Mouse (Mus musculus) urinary bladder, postnatal 36 days (tissue): ENCODE measurements at regions not wholly inside any gene's neighbourhood (a gene's known extent, or its start where the extent isn't known, plus 50 kb on each side); places are given as distances from the start of the nearest gene placed in this dataset.

Source experiments
- DNase-seq, 2 experiments: peaks; one replicate each; pipeline ENCODE4 v3.0.0; 2022; ENCODE audit warnings: low spot score in 2 of 2, mixed read lengths in 1 of 2

DNA sequence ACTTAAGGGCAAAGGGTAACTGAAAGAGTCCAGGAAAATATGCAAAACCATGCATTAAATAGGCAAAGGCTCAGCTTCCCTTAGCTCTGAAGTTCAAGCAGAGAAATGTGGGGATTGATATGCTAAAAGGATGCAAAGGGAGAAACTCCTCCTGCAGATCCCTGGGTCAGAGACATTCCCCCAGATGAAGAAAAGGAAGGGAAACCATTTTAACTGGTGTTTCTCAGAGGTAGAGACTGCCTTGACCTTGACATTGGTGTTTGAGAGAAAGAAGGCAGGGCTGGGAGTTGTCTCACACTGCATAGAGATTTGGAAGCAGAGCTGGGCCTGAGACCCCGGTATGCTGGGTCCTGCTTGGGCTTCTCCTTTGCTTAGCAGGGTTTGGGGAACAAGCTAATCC, 155.8 kb upstream of the 4930535I16Rik start:
- no peak for DNase-seq

DNA sequence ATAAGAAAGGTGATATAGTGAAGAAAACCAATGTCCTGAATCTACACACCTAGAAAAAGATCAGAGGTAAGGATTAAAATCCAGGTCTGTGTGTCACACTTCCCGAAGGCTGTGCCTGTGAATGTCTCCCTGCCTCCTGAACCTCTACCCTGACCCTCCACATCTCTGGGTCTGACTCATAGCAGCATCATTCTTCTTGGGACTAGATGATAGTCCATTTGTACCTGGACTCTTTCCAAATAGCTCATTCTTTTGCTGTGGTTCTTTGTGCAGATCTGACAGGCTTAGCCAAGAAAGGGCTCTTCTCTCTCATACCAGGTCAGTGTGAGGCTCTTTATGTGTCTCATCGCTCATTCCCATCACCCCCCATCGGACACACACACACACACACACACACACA, 146.8 kb upstream of the 4930535I16Rik start:
- no peak for DNase-seq

DNA sequence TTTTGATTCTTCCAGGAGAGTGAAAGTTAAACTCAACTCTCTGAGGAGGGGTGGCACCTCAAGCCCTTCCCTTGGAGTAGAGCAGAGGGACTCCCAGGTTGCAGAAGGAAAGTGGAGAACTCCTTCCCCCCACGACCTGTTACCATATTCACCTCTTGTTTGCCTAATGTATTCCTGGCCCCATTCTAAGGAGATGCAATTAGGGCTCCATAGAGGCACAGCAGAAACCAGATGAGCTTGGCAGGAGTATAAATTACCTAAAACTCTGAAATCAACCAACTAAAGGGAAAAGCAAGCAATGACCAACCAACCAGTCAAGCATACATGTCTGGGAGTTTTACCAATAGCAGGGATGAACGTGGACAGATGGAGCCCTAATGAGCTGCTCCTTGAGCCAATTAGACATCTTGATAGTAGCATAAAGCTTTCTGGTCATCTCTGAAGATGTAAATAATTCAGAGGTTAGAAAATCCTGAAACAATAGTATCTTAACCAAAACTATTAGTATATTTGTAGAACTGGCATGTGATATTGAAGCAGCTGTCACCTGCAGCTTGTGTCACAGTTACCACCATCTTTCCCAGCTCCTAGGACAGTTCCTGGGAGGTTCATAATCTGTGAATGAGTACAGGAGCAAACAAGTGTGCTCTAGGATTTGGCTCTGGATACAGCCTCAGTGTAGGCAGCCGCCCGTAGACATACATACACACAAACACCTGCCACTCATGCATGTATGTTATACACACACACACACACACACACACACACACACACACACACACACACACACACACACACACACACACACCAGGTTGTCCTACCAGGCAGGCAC, 145.7 kb upstream of the 4930535I16Rik start:
- DNase-seq: no peak

DNA sequence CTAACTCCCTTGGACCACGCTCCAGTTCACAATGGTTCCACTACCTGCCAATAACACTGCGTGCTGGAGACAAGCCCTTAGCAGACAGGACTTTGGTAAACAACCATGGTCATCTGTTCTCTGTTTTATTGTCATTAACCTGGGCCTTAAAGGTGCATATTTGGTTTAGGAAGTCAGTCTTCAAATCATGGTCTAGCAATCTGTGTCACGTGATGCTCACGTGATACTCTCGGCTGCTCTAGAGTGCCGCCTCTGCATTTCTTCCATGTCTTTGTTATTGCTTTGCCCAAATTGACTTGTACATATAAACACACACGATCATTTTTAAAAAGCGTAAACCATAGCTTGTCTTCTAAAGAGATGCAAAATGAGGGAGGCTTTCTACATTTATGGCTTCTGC, 139.8 kb upstream of the 4930535I16Rik start:
- no peak for DNase-seq

DNA sequence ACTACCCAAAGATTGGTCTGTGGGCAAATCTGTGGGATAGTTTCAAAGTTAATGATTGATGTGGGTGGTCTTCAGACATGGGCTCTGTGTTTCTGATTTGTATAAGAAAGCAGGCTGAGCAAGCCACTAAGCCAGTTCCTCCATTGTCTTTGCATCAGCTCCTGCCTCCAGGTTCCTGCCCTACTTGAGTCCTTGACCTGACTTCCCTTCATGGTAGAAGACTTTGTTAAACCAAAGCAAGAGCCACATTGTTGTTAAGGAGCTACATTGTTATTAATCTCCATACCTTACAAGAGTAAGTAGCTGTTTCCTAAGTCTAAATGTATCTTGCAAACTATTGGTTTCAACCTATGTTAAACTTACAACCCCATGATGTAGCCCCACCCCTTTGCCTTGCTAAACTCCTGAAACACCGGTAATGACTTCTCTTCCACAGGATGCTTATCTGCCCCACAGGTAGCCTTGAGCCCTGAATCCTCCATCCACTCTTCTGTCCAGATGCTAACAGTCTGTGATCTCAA, 136.5 kb upstream of the 4930535I16Rik start:
- DNase-seq: no peak

DNA sequence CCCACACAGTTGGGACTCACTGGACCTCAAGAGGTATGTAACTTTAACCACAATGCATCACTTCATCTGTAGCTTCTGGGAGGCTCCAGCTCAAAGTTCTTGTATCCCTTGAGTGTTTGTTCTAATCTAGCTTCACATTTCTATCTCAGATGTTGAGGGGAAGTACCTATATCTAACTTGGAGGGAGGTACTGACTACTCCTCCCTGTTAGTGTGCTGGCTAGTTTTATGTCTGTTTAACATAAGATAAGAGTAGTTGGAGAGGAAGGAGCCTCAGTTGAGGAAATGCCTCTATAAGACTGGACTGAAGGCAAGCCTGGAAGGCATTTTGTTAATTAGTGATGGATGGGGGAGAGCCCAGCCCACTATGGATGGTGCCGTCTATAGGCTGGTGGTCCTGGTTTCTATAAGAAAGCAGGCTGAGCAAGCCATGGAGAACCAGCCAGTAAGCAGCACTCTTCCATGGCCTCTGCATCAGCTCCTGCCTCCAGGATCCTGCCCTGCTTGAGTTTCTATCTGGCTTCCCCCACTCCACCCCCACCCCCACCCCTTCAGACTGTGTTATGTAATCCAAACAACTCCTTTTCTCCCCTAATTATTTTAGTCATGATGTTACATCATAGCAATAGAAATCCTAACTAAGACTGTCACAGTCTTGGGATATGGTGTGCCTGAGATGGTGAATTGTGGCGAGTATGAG, 135.7 kb upstream of the 4930535I16Rik start:
- DNase-seq: no peak

DNA sequence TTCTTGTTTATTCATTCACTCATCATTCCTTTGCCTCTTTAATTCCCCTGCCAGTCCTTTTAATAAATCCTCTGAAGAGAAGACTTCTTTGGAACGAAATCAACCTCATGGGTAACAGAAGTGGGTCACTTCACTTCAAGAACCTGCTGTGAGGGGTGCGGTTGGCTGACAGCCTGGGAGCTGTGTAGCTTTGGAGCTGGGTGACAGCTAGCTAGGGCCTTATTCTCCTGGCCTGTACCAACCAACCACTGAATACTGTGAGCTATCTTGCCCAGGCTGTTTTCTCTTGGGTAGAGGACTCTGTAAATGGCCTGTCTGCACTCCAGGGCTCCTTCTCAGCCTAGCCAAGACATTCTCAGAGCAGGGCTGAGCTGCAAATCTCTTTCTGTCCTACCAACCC, 134.6 kb upstream of the 4930535I16Rik start:
- no peak for DNase-seq

DNA sequence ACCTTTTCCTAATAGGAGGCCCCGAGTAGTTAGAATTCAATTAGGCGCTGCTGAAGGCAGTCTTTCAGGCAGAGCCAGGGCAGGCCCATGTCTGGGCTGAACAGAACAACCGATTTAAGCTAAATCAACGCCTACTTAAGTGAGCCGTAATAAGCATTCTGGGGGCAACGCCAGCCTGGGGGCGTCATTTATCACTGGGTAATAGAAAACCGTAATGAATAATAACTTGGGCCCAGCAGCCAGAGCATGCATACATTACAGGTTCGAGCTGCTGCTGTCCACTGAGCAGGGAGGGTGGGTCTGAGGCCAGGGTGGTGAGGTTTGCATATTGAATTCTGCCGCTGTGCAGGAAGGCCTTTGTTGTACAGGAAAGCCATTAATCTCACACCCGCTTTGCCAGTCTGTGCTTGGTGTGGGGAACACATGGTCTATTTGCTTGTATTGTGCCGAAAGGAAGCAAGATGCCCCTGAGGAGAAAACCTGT, 130.6 kb upstream of the 4930535I16Rik start:
- no peak for DNase-seq

DNA sequence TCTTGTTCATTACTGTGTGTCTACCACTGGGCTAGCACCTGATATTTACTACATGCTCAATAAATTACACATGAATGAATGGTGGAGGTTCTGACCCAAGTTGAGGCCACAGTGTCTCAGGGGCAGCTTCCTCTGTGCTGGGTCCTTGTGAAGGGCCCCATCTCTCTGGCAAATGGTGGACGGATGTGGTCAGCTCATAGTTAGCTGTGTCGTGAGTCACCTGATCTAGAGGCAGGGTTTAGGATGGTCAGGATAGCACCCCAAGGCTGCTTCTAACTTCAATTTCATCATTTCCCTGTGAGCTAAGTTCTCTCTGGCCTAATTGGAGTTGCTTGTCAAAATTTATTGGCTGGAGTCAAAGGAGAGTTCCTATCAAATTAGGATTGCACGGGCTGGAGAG, 130.1 kb upstream of the 4930535I16Rik start:
- no peak for DNase-seq

DNA sequence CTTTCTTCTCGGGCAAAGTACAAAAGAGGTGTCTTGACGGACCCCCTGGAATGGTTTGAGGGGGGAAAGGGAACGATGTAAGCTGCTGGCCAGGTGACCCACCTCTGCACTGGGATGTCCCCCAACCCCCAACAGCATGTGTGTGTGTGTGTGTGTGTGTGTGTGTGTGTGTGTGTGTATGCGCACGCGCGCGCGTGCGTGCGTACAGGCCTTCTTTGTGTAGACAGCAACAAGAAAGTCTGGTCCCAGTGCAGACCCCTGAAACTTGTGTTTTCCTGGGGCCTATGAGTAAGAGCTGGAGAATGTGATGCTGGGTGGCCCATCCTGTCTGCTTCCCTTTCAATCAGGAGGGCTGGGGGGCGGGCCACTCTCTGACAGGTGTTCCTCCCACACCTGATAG, 118.7 kb upstream of the 4930535I16Rik start:
- no peak for DNase-seq

DNA sequence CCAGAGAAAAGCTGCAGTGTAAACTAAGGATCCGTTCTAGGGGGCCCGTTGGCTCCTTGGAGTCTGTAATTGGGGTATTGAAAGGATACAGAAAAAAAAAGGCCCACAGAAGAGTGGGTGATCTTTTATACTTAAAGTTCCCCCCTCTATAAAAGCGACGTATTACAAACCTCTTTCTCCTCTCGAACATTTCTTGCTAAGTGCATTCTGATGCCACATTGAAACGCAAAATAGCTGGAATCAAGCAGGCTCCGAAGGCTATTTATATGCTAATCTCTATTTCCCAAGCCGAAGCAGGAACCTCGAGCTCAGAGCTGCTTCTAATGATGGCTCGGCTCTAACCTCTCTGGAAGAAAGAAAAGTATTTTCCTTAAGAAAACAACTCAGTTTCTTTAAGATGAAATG, 117.8 kb upstream of the 4930535I16Rik start:
- no peak for DNase-seq

DNA sequence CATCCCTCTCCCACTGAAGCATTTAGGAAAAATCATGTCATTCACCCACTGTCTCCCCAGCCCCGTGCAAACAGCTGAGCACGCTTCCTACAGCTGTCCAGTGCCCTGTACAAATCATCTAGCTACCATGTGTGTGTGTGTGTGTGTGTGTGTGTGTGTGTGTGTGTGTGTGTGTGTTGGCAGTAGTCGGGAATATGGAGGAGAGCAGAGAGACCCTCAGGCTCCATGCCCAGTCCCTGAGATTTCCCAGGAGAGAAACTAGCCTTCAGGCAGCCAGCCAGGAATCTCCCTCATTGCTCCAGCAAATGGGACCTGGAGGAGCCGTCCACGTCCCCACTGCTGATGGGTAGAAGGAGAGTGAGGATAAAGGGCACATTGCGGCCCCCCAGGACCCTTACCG, 117.4 kb upstream of the 4930535I16Rik start:
- DNase-seq: no peak

DNA sequence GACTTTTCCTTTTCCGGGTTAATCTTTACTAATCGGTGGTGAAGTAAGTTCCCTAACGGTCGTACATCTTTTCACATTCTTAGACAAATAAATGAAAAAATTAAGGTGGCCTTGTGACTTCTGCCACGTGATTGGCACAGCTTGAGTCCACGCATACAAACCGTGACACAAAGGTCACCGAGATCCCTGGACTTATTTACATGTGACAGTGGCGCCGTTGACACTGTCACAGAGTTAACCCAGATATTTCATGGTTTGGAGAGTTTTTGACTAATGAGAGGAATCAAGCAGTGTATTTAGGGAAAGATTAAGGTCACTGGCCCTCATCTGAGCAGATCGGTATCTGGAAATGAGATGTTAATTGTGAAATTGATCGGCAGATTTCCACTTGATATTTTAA, 110.2 kb upstream of the 4930535I16Rik start:
- no peak for DNase-seq

DNA sequence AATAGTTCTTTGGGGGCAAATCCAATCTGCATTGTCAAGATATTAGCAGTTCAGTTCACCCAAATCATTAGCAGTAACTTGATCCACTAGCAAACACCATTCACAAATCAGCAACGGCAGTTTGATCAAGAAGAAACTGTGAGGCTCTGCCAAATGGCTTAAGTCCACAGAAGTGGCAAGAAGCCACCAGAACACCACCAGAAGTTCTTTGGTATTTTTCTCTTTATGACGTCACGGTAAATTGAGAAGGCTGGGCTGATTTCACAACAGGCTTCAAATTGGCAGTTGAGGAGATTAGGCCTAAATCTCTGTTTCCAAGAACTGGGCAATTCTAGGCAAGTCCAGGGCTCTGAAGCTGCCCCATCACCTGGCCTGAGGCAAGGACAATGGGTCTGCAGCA, 98.6 kb upstream of the 4930535I16Rik start:
- DNase-seq: peak in 1 of 2 experiments; percentile 26

DNA sequence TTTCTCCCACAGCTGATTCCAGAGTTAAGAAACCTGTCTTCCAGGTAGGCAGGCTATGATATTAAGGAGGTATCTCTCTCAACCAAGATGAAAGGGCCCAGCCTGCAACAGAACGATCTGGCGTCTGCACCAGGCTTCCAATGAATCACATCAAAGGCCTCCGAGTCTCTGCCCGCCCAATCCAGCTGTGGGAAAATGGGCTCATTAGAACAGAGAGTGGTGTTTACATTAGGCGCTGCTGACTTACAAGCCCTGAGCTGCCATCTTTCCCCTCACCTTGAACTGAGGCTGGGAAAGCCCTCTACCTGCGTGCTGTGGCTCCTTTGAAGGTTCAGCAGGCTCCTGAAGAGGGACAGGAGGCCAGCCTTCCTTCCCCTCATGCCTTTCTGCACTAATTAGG, 97.5 kb upstream of the 4930535I16Rik start:
- DNase-seq: no peak

DNA sequence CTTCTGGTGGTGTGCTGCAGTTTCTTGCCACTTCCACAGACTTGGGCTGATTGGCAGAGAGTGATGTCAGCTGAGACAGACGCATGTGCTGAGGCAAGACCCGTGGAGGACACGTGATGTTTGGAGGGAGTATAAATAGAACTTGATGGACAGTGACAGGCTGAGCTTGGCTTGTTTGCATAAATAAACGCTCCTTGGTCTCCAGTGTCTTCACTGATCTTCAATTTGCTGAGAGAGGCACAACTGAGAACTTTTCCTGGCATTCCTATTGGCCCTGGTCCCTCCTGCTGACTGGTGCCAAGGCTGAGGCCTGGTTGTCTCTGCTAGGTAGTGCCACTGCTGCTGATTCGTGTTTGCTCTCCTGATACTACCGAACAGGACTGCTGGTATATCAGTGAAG, 94.6 kb upstream of the 4930535I16Rik start:
- DNase-seq: no peak

DNA sequence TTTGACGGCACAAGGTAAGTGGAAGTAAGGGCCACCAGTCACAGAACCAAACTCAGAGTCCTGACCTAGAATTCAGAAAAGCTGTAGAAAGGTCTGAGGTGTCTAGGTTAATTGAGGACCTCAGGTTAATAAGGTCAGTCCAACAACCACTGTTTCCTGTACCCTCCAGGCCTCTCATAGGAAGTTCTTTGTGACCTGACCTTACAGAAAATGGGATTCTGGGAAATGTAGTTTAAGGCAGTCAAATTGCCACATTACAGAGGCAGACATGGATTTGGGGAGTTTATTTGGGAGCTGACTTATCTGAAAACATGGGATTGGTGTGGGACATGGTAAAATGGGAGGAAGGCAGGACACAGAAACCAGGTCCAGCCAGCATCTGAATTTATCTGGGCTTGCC, 90.9 kb upstream of the 4930535I16Rik start:
- DNase-seq: no peak

DNA sequence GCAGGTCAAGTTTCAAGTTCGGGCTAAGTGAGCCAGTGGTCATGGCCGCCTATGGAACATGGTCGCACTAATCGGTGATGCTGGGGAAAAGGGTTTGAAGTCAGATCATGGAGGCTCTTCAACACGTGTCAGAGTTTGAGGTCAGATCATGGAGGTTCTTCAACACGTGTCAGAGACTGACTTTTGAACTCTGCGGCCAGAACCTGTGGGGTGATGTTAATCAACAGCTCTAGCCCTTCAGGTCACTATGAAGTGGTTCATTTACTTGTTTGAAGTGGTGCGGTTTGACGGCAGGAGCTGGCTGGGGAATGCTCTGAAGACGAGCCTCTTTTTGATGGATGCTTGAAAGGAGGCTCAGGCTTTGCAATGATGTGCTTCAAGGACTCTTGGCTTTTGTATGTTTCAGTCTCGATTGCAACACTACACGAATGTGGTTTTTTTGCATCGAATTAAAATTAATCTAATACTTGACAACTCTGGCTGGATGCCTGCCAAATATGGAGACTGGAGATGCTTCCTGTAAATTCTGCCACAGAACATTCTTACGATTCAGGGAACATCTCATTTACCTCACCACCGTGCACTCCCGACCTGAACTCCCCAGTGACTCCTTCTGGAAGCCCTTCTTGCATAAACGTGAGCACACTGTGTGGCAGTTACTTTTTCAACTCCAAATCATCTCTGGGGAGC, 87.9 kb upstream of the 4930535I16Rik start:
- DNase-seq: no peak

DNA sequence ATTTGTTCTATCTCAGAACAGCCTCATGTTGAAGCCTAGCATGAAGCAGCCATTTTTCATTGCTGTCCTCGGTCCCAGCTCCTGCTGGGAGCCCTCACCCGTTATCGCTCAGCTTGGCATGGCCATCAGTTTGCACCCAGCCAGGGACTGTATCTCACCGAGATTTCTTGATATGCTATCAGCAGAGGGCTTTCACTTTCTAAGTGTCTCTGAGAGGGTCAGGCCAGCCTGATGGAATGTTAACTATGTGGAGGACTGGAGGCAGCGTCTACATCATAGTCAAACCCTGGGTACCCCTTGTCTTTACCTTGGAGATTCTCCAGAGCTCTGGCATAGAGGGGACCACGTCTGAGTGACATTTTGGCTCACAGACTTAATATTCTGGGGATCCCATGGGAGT, 84.9 kb upstream of the 4930535I16Rik start:
- DNase-seq: no peak

DNA sequence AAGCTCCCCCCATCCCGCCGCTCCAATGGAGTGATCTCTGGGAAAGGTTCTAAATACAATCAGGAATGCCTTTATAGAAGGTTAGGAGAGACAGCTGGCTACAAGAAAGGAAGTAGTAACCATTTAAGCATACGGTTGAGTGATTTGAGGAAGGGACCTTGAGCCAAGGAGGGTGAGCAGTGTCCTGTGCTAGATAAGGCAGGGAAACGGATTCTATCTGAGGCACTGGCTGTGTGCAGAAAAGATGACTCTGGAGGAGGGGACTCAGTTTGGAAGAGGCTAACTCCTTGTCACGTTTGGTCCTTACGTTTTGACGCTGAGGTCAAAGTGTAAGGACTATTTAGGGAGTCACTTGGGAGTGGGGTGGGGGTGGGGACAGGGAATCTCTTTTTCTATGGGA, 84.3 kb upstream of the 4930535I16Rik start:
- no peak for DNase-seq

DNA sequence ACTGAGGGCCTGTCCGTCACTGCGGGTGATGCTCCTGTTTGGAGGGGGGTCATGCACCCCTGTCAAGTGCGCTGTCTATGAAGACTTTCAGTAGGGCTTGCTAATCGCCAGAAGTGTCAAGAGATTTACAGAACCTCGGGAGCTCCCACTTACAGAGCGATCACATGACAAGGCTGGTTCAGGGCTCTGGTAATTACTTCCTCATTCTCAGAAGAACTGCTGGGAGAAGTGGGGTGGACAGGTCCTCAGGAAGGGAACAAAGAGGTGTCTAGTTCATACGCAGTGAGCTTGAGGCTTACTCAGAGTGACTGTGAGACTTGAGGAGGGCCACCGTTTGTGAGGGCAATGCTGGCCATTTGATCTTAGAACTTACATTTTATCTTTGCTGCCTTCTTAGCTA, 78.0 kb upstream of the 4930535I16Rik start:
- no peak for DNase-seq

DNA sequence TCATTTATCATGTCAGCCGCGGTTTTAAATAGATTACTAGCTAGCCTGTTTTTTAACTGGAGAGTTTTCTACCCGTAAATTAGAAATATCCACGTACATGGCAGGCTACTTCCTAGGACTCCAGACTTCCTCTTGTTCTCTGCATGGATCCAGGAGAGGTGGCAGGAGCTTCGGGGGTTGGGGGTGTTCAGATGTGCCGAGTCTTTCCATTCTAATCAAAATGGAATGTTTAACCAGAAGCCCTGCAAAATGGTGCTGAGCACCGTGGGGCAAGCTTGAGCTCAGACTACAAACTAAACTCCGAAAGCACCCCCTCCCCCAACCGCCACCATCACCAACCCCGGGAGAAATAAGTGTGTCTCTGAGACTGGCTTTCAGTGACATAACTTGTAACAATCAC, 73.4 kb upstream of the 4930535I16Rik start:
- no peak for DNase-seq
